Mouse (Mus musculus) thymus, adult 2 months (tissue): ENCODE data around the gene Tspan9.

Source experiments
- CTCF ChIP-seq: fragments of 200-500 bp; IDR thresholded peaks from 2 replicates; pipeline ENCODE4 v1.5.1; 2012; ENCODE audit warnings: mild to moderate bottlenecking, control low read depth, low read length, moderate library complexity, borderline replicate concordance; ENCODE audit not compliant: control insufficient read depth, poor library complexity, insufficient read depth; ENCODE audit errors: extremely low read depth
- POLR2A ChIP-seq: fragments of 200-500 bp; IDR thresholded peaks from 2 replicates; pipeline ENCODE4 v1.6.1; 2012; ENCODE audit warnings: mild to moderate bottlenecking, low read length, control low read depth, moderate library complexity; ENCODE audit not compliant: control insufficient read depth, poor library complexity, insufficient read depth; ENCODE audit errors: extremely low read depth

DNA sequence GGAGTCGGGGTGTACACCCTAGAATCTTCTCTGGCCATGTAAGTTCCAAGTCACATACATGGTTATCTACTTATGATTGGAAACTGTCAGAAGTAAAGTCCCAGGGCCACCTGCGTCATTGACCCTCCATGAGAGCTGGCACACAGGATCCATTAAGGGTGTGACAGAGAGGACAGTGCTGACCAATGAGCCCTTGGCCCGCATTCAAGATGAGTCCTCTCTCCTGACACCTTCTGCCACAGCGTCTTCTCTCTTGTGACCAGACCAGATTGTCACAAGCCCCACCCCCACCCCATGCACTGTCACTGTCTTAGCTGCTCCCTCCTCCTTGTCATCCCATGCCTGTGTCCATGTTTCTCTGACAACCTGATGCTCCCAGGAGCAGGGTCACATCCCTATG lies 140.7 kb downstream of the Tspan9 start:
- TF ChIP-seq CTCF, result no peak
- TF ChIP-seq POLR2A, result no peak
